Mouse (Mus musculus) cerebellum, adult 2 months (tissue): Measurements from ENCODE around the gene Cfap221. TPM values are rescaled to one million over a fixed set of nuclear protein-coding genes. Genes with fewer than 3 reads are reported as not detected.
A peak's percentile ranks its signal among the peaks of the same experiment; 100 is the strongest.

ENCODE experiments used
- DNase-seq, 2 experiments: peaks; one replicate each; pipeline ENCODE4 v3.0.0; 2021
- H3K27ac ChIP-seq: fragments of 200-500 bp; 2 replicates; pipeline ENCODE4 v1.5.1; 2012; ENCODE audit warnings: low read length, control low read depth, inconsistent platforms; ENCODE audit not compliant: insufficient read depth
- H3K27me3 ChIP-seq: fragments of 200-500 bp; 2 replicates; pipeline ENCODE4 v1.6.1; 2012; ENCODE audit warnings: inconsistent platforms, mild to moderate bottlenecking, low read length, moderate library complexity; ENCODE audit not compliant: control insufficient read depth, insufficient read depth
- H3K4me1 ChIP-seq: fragments of 200-500 bp; 2 replicates; pipeline ENCODE4 v1.6.1; 2011; ENCODE audit warnings: low read length; ENCODE audit not compliant: control insufficient read depth, insufficient read depth
- H3K4me3 ChIP-seq: fragments of 200-500 bp; replicated peaks from 2 replicates; pipeline ENCODE3; 2011; ENCODE audit warnings: mild to moderate bottlenecking, low read depth, low read length, control low read depth; ENCODE audit not compliant: insufficient read depth
- CTCF ChIP-seq: fragments of 200-500 bp; IDR thresholded peaks from 2 replicates; pipeline ENCODE4 v1.5.1; 2011; ENCODE audit warnings: low read depth, mild to moderate bottlenecking, control low read depth, low read length, moderate library complexity, borderline replicate concordance; ENCODE audit not compliant: insufficient read depth
- POLR2A ChIP-seq: fragments of 200-500 bp; IDR thresholded peaks from 2 replicates; pipeline ENCODE4 v1.6.1; 2011; ENCODE audit warnings: low read length, control low read depth, borderline replicate concordance; ENCODE audit not compliant: insufficient read depth
- WGBS: fragments of 180-500 bp; shearing (Covaris S2); methylation state at CpG from one replicate; pipeline ENCODE4 v1.1.7; 2018; 5-methylcytosine and 5-hydroxymethylcytosine counted together
- polyA plus RNA-seq: library from polyadenylated mRNA; depleted of rRNA; stranded (reverse); fragments of >200 nt; gene quantifications from 2 replicates; pipeline ENCODE4 v1.2.3, GENCODE M21; 2012; rRNA removed

Cfap221 gene
- polyA plus RNA-seq, result 0.08 and 0.14 TPM in 2 replicates

DNA sequence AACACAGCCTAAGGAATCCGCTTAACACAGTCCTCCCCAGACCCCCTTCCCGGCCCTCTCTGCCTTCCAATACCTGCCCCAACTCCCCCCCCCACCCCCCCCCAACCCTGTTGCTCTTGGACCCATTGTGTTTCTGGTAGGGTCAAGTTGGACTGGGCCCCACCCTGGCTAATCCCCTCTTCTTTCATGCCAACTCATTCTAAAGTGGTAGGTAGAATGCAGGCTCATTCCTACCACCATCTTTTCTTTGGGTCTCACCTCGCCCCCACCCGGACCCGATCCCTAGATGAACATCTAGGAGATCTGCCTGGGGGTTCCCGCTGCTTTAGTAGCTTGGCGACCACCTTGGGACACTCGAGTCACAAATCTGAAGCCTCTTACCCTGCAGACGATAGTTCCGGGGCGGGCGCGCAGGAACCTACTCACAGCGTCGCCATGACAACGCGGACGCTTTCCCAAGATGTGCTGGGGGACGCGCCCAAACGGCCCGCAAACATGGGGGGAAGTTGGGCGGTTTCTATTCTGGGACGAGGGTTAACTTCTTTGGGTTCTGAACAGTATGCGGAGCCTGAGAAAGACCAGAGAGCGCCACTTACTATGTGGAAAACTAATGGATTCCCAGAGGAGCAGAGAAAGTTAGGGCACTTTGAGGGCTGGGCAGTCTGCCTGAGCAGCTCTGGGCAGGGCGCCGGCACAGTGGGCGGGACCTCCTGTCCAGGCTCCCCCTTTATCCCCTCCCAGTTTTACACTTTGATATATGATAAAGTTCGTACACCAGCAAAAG, at the start of gene Cfap221:
Gene Cfap221, minus strand, starts transcription at position 437 of the 784 bp plus-strand sequence.
- 6% methylated on average over 30 of the region's 30 CpGs for WGBS
- TF ChIP-seq POLR2A (no peak), CTCF (no peak)
- Histone ChIP-seq H3K4me1 (no peaks in the 10 kb centered on the region), H3K27me3 (no peaks in the 10 kb centered on the region), H3K27ac (no peak within 1 kb of the TSS), H3K4me3 (no peak within 1 kb of the TSS)
- DNase-seq, result peak in 1 of 2 experiments; percentile 11

- H3K27me3 ChIP-seq, result no peaks in the 10 kb centered on the region
- DNase-seq, result no peak
- TF ChIP-seq POLR2A (no peak), CTCF (no peak)
- no peak overlapping the region for H3K4me3 ChIP-seq
- no peak overlapping the region for H3K27ac ChIP-seq
- no peaks in the 10 kb centered on the region for H3K4me1 ChIP-seq
- 85% methylated on average over 16 of the region's 16 CpGs for WGBS
Observed at GRCm38 (mm10) chr1:120044584-120044983, 47.5 kb upstream of the Cfap221 start.

- 83% methylated on average over 8 of the region's 8 CpGs for WGBS
- H3K4me3 ChIP-seq, result no peak overlapping the region
- TF ChIP-seq CTCF (no peak), POLR2A (no peak)
- H3K27ac ChIP-seq, result no peak overlapping the region
- no peak for DNase-seq
- H3K4me1 ChIP-seq, result no peaks in the 10 kb centered on the region
- no peaks in the 10 kb centered on the region for H3K27me3 ChIP-seq
Observed at GRCm38 (mm10) chr1:120042421-120042820, 45.4 kb upstream of the Cfap221 start.

GRCm38 (mm10) chr1:120038594-120038993, 41.6 kb upstream of the Cfap221 start:
- no peak for DNase-seq
- H3K27ac ChIP-seq, result no peak overlapping the region
- 61% methylated on average over 9 of the region's 9 CpGs for WGBS
- no peak overlapping the region for H3K4me3 ChIP-seq
- no peak for TF ChIP-seq CTCF
- no peak for TF ChIP-seq POLR2A
- H3K4me1 ChIP-seq, result no peaks in the 10 kb centered on the region
- no peaks in the 10 kb centered on the region for H3K27me3 ChIP-seq

DNA sequence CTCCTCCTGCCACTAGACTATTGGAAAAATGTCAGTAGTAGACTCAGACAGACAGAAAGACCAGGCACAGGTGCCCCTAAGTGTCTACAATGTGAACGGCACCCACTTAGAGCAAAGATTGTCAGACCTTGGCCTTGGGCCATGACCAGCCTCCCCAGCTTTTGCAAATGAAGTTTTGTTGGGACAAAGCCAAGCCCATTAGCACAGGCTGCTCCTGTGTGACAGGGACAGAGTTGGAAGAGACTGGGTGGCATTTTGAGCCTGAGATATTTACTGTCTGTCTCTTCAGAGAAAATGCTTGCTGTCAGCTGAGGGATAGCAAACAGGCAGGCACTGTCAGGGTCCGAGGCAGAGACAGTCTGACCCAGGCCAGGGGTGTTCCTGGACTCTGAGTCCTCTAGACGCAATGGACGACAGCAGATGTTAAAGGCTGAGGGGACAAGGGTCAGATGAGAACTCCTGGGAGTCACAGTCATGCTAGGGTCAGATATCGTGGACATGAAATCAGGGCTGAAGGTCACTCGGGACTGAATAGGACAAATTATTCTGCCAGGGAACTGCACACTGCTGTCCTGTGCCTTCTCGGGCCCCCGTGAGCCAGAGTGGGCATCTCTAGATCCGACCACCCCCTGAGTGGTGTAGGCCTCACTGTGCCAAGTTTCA, 40.1 kb upstream of the Cfap221 start:
- Histone ChIP-seq H3K27me3 (no peaks in the 10 kb centered on the region), H3K4me1 (peaks cover 3% of the 10 kb centered on the region; the same call in 1 of the 2 replicates), H3K27ac (no peak overlapping the region), H3K4me3 (no peak overlapping the region)
- WGBS, result 37% methylated on average over 9 of the region's 9 CpGs
- DNase-seq, result peak; percentile 14 to 23
- no peak for TF ChIP-seq CTCF
- TF ChIP-seq POLR2A, result no peak

- Histone ChIP-seq H3K4me1 (peaks cover 8% of the 10 kb centered on the region; the same call in 1 of the 2 replicates), H3K4me3 (no peak overlapping the region), H3K27me3 (no peaks in the 10 kb centered on the region), H3K27ac (no peak overlapping the region)
- TF ChIP-seq CTCF (no peak), POLR2A (no peak)
- 62% methylated on average over 7 of the region's 7 CpGs for WGBS
- DNase-seq, result no peak
Observed at GRCm38 (mm10) chr1:120035456-120036034, 38.5 kb upstream of the Cfap221 start.

GRCm38 (mm10) chr1:120034793-120035192, 37.8 kb upstream of the Cfap221 start:
- 88% methylated on average over 1 of the region's 1 CpGs for WGBS
- no peak overlapping the region for H3K27ac ChIP-seq
- no peaks in the 10 kb centered on the region for H3K27me3 ChIP-seq
- peaks cover 16% of the 10 kb centered on the region for H3K4me1 ChIP-seq
- no peak overlapping the region for H3K4me3 ChIP-seq
- no peak for DNase-seq
- no peak for TF ChIP-seq POLR2A
- no peak for TF ChIP-seq CTCF

- Histone ChIP-seq H3K27me3 (no peaks in the 10 kb centered on the region), H3K27ac (no peak overlapping the region), H3K4me3 (no peak overlapping the region), H3K4me1 (peaks cover 17% of the 10 kb centered on the region)
- TF ChIP-seq CTCF (no peak), POLR2A (no peak)
- WGBS, result 92% methylated on average over 2 of the region's 2 CpGs
- no peak for DNase-seq
Observed at GRCm38 (mm10) chr1:120033469-120033854, 36.4 kb upstream of the Cfap221 start.
